Mouse (Mus musculus): ENCODE results near the gene Gnb2.

Gnb2 gene

GRCm38 (mm10) chr5:137533117-137533827, at the start of gene Gnb2, which contains the start of gene Epo:
TSS of gene Gnb2 (minus strand) at chr5:137533510.
TSS of gene Epo (minus strand) at chr5:137533242.
- DNase-seq (ENCODE audit: low spot score in 2 of 2): peak; percentile 93 to 95

- DNase-seq (ENCODE audit: low spot score in 2 of 2): no peak
These were observed 49.4 kb upstream of the Gnb2 start for GRCm38 (mm10) chr5:137582702-137583101.

DNA sequence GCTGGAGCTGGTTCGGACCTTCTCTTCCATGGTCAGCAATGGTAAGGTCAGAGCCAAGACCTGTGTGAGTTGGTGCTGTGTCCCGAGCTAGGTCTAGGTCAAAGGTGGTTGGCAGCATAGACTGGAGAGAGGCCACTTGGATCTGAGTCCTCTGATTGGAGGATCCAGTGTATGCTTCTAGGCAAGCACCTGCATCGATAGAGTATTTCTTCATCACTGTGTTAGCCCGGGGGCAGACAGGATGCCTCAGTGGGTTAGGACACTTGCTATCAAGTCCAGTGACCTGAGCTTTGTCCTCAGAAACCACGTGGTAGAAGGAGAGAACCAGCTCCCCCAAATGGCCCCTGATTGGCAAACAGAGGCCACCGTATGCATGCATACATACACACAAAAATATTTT, 46.9 kb upstream of the Gnb2 start:
- no peak for DNase-seq (ENCODE audit: low spot score in 2 of 2)

DNA sequence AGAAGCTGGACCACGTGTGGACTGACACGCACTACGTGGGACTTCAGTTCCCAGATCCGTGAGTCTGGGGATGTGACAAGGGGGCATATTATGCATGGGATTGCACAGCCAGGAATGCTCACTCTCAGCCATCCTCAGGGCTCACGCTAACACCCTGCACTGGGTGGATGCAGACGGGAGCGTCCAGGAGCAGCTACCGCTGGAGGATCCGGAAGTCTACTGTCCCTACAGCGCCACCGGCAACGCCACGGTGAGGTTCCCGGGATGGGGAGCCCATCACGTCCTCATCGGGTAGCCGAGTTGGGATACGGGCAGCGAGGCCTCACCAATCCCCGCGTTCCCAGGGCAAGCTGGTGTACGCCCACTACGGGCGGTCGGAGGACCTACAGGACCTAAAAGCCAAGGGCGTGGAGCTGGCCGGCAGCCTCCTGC, 41.2 kb upstream of the Gnb2 start:
- DNase-seq (ENCODE audit: low spot score in 2 of 2): peak; percentile 34 to 39

DNA sequence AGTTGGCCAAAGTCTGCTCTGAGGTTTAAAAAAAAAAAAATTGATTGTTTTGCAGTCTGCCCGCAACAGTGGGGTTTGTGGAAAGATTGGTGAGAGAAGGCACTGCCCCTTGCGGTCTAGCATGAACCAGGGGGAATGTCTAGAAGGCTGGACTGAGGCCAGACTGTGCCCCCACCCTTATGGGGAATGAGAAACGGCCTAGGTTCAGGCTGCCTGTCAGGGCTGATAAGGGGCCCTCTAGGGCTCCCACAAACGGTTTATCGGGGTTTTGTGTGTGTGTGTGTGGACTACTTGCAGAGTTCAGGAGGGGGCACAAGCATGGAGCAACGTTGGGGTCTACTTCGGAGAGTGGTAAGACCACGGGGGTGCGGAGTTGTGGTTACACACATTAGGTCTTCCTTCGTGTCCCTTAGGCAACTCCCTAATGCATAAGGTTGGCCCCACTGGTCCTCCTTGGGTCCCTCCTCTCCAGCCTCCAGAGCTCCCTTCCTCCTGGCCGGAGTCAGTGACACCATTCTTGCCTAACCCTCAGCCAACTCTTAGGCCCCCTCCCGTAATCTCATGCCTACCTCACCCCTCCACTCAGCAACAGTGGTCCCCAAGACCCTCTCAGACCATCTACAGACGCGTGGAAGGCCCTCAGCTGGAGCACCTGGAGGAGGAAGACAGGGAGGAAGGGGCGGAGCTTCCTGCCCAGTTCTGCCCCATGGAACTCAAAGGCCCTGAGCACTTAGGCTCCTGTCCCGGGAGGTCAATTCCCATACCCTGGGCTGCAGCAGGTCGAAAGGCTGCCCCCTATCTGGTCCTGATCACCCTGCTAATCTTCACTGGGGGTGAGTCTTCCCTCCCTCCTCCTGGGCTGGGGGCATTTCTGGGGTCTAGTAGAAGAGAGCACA, 37.6 kb upstream of the Gnb2 start:
- no peak for DNase-seq (ENCODE audit: low spot score in 2 of 2)

- DNase-seq (ENCODE audit: low spot score in 2 of 2): no peak
These were observed 36.9 kb upstream of the Gnb2 start for GRCm38 (mm10) chr5:137570181-137570580.

DNA sequence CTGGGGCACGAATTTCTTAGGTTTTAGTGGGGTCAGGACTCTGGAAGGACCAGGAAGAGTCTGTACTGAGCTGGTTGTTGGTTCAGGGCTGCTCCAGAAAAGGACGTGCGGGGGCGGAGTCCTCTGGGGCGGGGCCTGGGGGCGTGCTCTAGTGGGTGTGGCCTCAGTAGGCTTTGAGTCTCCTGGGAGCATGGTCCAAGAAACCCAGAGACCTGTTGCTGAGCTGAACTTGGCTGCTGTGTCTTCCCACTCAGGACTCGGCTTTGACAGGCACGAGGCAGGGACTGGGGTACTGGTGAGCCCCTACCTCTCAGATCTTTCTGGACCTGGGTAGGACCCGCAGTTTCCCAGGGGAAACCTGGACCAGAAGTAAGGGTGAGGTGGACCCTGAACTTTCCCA, 36.4 kb upstream of the Gnb2 start, which contains the start of gene Tfr2:
Gene Tfr2, plus strand, starts transcription at position 176 of the 400 bp plus-strand sequence.
- no peak for DNase-seq (ENCODE audit: low spot score in 2 of 2)

DNA sequence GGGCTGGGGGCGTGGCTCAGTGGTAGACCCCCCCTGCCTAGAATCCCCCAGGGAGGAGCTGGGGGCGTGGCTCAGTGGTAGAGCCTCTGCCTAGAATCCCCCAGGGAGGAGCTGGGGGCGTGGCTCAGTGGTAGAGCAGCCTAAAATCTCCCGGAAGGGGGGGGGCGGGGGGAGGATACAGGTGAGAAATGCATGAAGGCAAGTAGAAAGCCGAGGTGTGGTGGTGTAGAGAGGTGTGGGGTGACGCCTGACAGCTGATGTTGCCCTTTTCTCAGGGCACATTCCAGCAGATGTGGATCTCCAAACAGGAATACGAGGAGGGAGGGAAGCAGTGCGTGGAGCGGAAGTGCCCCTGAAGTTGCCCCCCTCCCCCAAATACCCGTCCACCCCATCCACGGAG, 35.7 kb upstream of the Gnb2 start:
- no peak for DNase-seq (ENCODE audit: low spot score in 2 of 2)

DNA sequence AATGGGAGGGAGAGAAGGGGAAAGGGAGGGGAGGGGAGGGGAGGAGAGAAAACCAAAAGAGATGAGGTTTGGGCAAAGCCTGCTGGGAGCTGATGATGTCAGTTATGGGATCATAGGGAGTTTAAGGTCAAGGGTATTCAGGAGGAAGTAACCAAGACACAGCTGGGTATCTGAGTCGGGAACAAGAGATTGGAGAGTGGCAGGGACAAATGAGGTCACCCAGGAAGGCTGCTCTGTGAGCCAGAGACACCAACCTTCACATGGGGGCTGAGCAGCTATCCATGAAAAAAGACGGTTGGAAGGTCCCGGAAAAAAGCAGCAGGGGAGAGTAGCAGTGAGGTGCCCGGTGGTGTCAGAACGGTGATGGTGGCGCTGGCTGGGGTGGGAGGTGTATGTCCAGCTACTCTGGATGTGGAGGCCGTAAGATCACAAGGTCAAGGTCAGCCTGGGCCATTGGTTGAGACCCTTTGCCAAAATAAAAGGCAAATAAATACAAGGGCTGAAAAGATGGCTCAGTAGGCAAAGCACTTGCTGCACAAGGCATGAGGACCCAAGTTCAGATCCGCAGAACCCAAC, 35.0 kb upstream of the Gnb2 start:
- DNase-seq (ENCODE audit: low spot score in 2 of 2): no peak

GRCm38 (mm10) chr5:137566416-137566815, 33.1 kb upstream of the Gnb2 start:
- no peak for DNase-seq (ENCODE audit: low spot score in 2 of 2)

- no peak for DNase-seq (ENCODE audit: low spot score in 2 of 2)
These were observed 32.4 kb upstream of the Gnb2 start for GRCm38 (mm10) chr5:137565744-137566143.

- DNase-seq (ENCODE audit: low spot score in 2 of 2): peak in 1 of 2 experiments; percentile 61
These were observed 29.7 kb upstream of the Gnb2 start for GRCm38 (mm10) chr5:137562965-137563364.

DNA sequence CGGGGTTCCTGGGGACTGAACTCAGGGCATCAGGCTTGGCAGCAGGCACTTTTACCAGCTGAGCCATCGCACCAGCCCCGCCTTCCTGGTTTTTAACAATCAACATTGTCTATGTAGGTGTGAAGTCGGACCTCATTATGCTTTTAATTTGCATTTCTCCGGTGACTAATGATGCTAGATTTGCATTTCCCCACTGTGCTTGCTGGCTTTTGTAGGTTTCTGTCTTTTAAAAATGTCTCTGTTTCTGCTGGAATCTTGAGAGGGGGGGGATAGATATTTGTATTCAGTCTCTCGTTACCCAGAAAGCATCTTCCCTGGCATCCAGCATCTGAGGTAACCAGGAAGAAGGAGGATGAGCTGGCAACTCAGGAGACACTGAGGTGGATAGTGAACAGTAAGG, 28.2 kb upstream of the Gnb2 start:
- DNase-seq (ENCODE audit: low spot score in 2 of 2): no peak

GRCm38 (mm10) chr5:137553898-137554297, 20.6 kb upstream of the Gnb2 start:
- no peak for DNase-seq (ENCODE audit: low spot score in 2 of 2)

DNA sequence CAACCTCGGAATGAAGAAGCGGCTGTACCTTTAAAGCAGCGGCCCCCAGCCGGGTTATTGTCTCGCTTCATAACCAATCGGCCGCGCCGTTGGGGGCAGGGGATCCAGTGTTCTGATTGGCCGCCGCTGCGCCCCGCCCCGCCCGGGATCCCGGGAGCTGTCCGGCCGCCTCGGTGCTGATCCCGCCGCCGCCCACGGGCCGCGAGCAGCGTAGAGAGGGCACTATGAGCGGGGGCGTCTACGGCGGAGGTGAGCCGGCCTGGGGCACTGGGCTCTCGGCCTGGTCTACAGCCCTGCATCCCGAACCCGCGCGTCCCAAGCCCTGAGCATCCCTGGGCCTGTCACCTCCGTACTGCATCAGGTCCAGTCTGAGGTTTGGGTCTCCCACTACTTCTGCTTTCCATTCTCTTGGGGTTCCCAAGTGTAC, 20.1 kb upstream of the Gnb2 start, which contains the start of gene Actl6b:
Gene Actl6b, plus strand, starts transcription at position 107 of the 427 bp plus-strand sequence.
- peak; percentile 89 to 90 for DNase-seq (ENCODE audit: low spot score in 2 of 2)

- no peak for DNase-seq (ENCODE audit: low spot score in 2 of 2)
These were observed 19.7 kb upstream of the Gnb2 start for GRCm38 (mm10) chr5:137553000-137553399.

- DNase-seq (ENCODE audit: low spot score in 2 of 2): no peak
These were observed 17.8 kb upstream of the Gnb2 start for GRCm38 (mm10) chr5:137551119-137551518.

DNA sequence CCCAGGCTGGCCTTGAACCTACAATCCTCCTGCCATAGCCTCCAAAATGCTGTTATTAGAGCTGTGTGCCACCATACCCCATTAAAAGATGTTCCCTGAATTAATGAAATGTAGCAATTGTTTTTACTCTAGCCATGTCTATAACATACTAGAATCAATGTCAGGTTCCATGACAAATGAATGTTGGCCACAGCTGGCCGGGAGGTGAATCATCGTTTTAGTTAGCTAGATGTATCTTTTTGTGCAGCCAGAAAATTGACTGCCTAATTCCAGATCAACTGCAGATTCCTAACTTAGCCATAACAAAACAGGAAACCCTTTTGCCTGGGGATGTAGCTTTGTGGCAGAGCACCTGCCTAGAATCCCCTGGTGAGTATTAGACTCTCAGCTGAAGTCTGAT, 16.5 kb upstream of the Gnb2 start:
- no peak for DNase-seq (ENCODE audit: low spot score in 2 of 2)

DNA sequence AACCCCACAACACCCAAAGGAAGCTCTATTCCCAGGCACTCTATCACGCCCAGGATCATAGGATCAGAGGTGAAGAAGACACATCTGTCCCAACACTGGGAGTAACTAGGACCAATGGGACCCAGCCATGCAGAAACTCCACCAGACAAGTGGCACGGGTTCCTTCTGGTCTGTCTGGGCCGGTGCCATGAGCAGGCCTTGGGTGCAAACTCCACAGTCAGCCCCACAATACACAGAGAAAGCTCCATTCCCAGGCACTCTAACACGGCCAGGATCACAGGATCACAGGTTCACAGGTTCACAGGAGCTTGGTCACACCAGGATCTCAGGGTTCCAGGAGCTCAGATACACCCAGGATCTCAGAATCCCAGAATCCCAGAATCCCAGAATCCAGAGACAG, 12.3 kb upstream of the Gnb2 start:
- no peak for DNase-seq (ENCODE audit: low spot score in 2 of 2)

DNA sequence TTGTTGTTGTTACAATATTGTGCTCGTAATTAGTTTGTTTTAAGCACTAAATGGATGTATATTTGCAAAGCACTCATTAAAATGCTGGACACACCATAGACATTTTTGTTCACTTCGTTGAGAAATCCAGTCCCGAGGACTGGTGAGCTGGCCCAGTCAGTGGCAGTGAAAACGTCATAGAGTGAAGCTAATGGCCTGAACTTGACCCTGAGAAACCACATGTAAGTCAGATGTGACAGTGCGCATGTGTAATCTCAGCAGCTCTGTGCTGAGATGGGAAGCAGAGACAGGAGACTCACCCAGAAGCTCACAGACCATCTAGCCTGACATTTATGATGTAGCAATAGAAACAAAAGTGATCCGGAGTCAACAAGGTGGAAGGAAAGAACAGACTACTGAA, 11.6 kb upstream of the Gnb2 start:
- DNase-seq (ENCODE audit: low spot score in 2 of 2): no peak

- no peak for DNase-seq (ENCODE audit: low spot score in 2 of 2)
These were observed 8.6 kb upstream of the Gnb2 start for GRCm38 (mm10) chr5:137541768-137542540.

All from right cerebral cortex, postnatal 36 days (tissue).